Mouse (Mus musculus) embryonic facial prominence, embryonic 11.5 days (tissue): ENCODE results near the gene Calhm3. TPM values are rescaled to one million over a fixed set of nuclear protein-coding genes. Genes with fewer than 3 reads are reported as not detected.

Experiments
- ATAC-seq: fragments of 200-750 bp; cut with Nextera tagmentation; replicated peaks from 2 replicates; pipeline ENCODE4 v1.8.0; 2017; ENCODE audit warnings: low read depth; ENCODE audit not compliant: insufficient number of reproducible peaks, low FRiP score, low TSS enrichment
- DNase-seq: peaks from one replicate; pipeline ENCODE4 v3.0.0-alpha.2; 2015; ENCODE audit warnings: low spot score
- H3K27ac ChIP-seq: fragments of 300-500 bp; sonication (generic); replicated peaks from 2 replicates; pipeline ENCODE4 v1.5.1; 2014; ENCODE audit warnings: mild to moderate bottlenecking, low read depth, low read length, control low read depth
- H3K27me3 ChIP-seq: fragments of 300-500 bp; sonication (generic); 2 replicates; pipeline ENCODE4 v1.6.1; 2014; ENCODE audit warnings: mild to moderate bottlenecking, low read length, moderate library complexity, mixed read lengths; ENCODE audit not compliant: control insufficient read depth, insufficient read depth
- H3K36me3 ChIP-seq: fragments of 300-500 bp; sonication (generic); replicated peaks from 2 replicates; pipeline ENCODE4 v1.6.1; 2014; ENCODE audit warnings: low read depth, mild to moderate bottlenecking, low read length, moderate library complexity, mixed read lengths; ENCODE audit not compliant: control insufficient read depth, insufficient read depth
- H3K4me1 ChIP-seq: fragments of 300-500 bp; sonication (generic); 2 replicates; pipeline ENCODE4 v1.6.1; 2014; ENCODE audit warnings: low read length, mixed read lengths; ENCODE audit not compliant: control insufficient read depth, insufficient read depth
- H3K4me2 ChIP-seq: fragments of 300-500 bp; sonication (generic); 2 replicates; pipeline ENCODE4 v1.6.1; 2014; ENCODE audit warnings: low read depth, mild to moderate bottlenecking, control low read depth, low read length, moderate library complexity
- H3K4me3 ChIP-seq: fragments of 300-500 bp; sonication (generic); 2 replicates; pipeline ENCODE4 v1.5.1; 2014; ENCODE audit warnings: low read depth, low read length, control low read depth
- H3K9ac ChIP-seq: fragments of 300-500 bp; sonication (generic); replicated peaks from 2 replicates; pipeline ENCODE4 v1.6.1; 2014; ENCODE audit warnings: mild to moderate bottlenecking, control low read depth, low read length
- H3K9me3 ChIP-seq: fragments of 300-500 bp; sonication (generic); replicated peaks from 2 replicates; pipeline ENCODE4 v1.6.1; 2016; ENCODE audit warnings: mild to moderate bottlenecking, low read length, inconsistent platforms, mixed read lengths; ENCODE audit not compliant: control insufficient read depth
- WGBS: fragments of 180-500 bp; shearing (Covaris S2); extraction: QIAGEN DNeasy Blood & Tissue Kit; methylation state at CpG from one replicate; pipeline ENCODE4 v1.1.7; 2014; 5-methylcytosine and 5-hydroxymethylcytosine counted together
- polyA plus RNA-seq: library from polyadenylated mRNA; unstranded; fragments of >200 nt; fragmentation: Nextera tagmentation; extraction: Ambion mirVana; gene quantifications from 2 replicates; pipeline ENCODE4 v1.2.1, GENCODE M21; 2014

Calhm3 gene
- polyA plus RNA-seq, 1 experiment from 2014 or later: not detected

DNA sequence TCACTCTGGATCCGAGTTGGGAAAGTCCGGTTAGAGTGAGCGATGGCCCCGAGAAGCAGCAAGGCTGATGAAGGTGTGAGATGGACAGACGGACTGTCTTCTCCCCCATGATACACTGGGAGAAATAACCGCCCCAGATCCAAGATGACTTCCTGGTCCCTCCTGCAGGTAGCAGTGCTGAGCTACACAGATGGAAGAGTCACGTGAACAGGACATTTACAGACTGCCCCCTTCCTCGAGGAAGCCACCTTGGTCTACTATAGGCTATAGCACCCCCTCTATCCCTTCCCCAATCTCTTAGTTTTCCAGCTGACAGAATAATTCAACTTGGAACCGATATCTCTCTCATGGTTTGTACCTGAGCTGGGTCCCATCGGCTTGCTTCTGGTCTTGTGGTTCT lies 20.4 kb upstream of the Calhm3 start:
- no peak for ATAC-seq

DNA sequence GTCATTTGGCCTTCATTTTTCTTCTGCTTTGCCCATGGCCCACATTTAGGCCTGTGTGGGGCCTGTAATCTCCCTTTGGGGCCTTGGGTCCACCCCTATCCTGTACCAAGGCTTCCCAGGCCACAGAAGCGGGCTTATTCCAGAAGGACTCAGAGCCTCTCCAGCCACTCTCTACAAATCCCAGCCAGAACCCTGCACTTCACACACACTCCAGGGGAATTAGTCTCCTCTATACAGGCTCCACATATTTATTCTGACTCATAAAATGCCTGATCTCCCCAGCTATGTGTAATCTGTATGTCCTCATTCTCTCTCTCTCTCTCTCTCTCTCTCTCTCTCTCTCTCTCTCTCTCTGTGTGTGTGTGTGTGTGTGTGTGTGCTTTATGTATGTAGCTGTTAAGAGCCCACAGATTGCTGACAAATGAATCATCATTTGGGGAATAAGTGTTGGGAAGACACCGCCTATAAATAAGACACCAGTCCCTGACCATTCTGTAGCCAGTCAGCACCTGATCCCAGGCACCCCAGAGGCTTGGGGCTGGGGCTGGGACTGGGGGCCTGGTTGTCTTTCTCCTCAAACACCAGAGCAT lies 19.4 kb upstream of the Calhm3 start:
- ATAC-seq: no peak
- no peak overlapping the region for H3K4me2 ChIP-seq
- no peak overlapping the region for H3K27ac ChIP-seq
- 83% methylated on average over 2 of the region's 2 CpGs for WGBS
- DNase-seq: no peak
- H3K9ac ChIP-seq: no peak overlapping the region
- no peak overlapping the region for H3K4me3 ChIP-seq
- peaks cover 26% of the 10 kb centered on the region for H3K27me3 ChIP-seq
- no peaks in the 10 kb centered on the region for H3K36me3 ChIP-seq
- H3K9me3 ChIP-seq: no peaks in the 10 kb centered on the region
- H3K4me1 ChIP-seq: peaks cover 5% of the 10 kb centered on the region; the same call in 1 of the 2 replicates

More for the DNA sequence above, 20.4 kb upstream of the Calhm3 start:
- Histone ChIP-seq H3K4me1 (peaks cover 5% of the 10 kb centered on the region; the same call in 1 of the 2 replicates), H3K27ac (no peak overlapping the region), H3K4me3 (no peak overlapping the region; the same call in 1 of the 2 replicates), H3K9ac (no peak overlapping the region), H3K4me2 (peak overlapping the region; percentile 100), H3K27me3 (peaks cover 26% of the 10 kb centered on the region), H3K36me3 (no peaks in the 10 kb centered on the region), H3K9me3 (no peaks in the 10 kb centered on the region)
- WGBS: 21% methylated on average over 10 of the region's 10 CpGs
- DNase-seq: peak; percentile 61

DNA sequence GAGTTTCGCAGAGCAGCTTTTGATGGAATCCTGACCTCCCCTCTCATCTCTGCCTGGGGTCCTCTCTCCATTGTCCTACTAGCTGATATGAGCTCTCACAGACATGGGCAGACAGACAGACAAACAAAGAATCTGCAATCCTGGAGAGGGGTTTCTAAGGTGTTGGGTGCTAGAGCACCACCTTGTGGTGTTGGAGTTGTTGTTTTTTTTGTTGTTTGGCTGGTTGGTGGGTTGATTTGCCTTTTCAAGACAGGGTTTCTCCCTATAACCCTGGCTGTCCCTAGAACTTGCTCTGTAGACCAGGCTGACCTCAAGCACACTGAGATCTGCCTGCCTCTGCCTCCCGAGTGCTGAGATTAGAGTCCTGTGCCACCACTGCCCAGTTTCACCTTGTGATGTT lies 17.9 kb upstream of the Calhm3 start:
- 74% methylated on average over 2 of the region's 2 CpGs for WGBS
- Histone ChIP-seq H3K36me3 (no peaks in the 10 kb centered on the region), H3K27ac (no peak overlapping the region), H3K4me1 (peaks cover 5% of the 10 kb centered on the region; the same call in 1 of the 2 replicates), H3K4me2 (no peak overlapping the region), H3K27me3 (peaks cover 23% of the 10 kb centered on the region), H3K4me3 (no peak overlapping the region), H3K9me3 (no peaks in the 10 kb centered on the region), H3K9ac (no peak overlapping the region)
- DNase-seq (no peak), ATAC-seq (no peak)

DNA sequence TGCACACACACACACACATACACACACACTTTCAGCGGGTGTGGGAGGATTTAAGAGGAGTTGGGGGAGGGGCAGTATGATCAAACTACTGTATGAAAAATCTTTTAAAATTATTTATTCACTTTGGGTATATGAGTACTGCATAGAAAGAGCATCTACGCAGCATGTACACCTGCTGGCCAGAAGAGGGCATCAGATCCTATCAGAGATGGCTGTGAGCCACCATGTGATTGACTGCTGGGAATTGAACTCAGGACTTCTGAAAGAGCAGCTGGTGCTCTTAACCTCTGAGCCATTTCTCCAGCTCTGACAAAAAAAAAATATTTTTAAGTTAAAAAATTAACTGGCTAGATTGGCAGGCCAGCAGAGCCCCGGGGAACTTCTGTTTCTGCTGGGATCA lies 17.0 kb upstream of the Calhm3 start:
- no peak overlapping the region for H3K27ac ChIP-seq
- no peaks in the 10 kb centered on the region for H3K36me3 ChIP-seq
- 55% methylated on average over 3 of the region's 3 CpGs for WGBS
- no peak overlapping the region for H3K4me3 ChIP-seq
- H3K4me2 ChIP-seq: no peak overlapping the region
- DNase-seq (peak; percentile 47), ATAC-seq (no peak)
- H3K9me3 ChIP-seq: no peaks in the 10 kb centered on the region
- no peak overlapping the region for H3K9ac ChIP-seq
- H3K4me1 ChIP-seq: peaks cover 5% of the 10 kb centered on the region; the same call in 1 of the 2 replicates
- H3K27me3 ChIP-seq: peaks cover 13% of the 10 kb centered on the region

DNA sequence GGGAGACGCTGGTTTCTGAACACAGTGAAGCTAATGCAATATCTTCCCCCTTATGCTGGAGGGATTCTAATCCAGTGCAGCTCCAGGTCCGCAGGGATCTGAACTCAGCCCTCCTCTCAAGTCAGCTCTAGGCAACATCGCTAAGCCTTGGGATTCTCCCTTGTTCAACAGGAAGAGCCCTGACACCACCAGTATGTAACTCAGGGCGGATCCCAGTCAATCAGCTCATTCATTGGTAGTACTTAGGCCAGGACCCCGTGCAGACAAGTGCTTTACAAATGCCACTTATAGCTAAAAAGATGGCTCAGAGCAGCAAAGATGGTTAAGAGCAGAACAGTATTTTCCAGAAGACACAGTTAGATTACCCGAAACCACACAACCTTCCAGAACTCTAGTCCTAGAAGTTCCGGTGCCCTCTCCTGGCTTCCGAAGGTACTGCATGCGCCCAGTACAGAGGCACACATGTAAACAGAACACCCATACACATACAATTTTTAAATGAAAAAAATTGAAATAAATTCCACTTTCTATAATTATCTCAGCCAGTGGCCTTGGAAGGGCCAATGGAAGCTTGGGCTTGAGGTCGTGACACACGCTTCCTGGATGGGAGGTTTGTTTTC lies 11.3 kb upstream of the Calhm3 start:
- H3K4me1 ChIP-seq: no peaks in the 10 kb centered on the region
- H3K27ac ChIP-seq: no peak overlapping the region
- peak overlapping the region; percentile 36 for H3K4me2 ChIP-seq
- H3K9ac ChIP-seq: 0 out of 2 replicates have a peak overlapping the region, but pooled peaks have one; percentile 4
- DNase-seq (peak; percentile 92), ATAC-seq (0 out of 2 replicates have a peak, but pooled peaks have one; percentile 30)
- H3K27me3 ChIP-seq: no peaks in the 10 kb centered on the region
- H3K9me3 ChIP-seq: no peaks in the 10 kb centered on the region
- WGBS: 25% methylated on average over 11 of the region's 11 CpGs
- H3K36me3 ChIP-seq: no peaks in the 10 kb centered on the region
- no peak overlapping the region for H3K4me3 ChIP-seq

DNA sequence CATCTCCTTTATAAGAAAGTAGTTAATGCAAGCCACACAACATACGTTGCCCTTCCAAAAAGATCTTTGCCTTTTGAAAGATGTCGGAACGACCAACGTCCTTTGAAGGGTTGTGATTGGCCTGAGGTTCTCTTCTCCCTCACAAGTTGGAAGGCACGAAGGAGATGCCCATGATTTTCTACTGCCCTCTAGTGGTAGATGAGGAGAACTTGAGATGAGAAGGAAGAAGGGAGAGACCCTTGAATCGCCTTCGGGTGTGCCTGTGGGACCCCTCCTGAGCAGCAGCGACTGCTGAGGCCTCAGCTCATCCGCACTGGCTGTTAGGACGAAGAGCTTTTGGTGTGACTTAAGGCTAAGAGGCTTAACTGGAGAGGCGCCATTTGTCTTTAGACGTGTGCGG lies 10.7 kb upstream of the Calhm3 start:
- no peak overlapping the region for H3K27ac ChIP-seq
- ATAC-seq: peak; percentile 45; the same call in 1 of the 2 replicates

DNA sequence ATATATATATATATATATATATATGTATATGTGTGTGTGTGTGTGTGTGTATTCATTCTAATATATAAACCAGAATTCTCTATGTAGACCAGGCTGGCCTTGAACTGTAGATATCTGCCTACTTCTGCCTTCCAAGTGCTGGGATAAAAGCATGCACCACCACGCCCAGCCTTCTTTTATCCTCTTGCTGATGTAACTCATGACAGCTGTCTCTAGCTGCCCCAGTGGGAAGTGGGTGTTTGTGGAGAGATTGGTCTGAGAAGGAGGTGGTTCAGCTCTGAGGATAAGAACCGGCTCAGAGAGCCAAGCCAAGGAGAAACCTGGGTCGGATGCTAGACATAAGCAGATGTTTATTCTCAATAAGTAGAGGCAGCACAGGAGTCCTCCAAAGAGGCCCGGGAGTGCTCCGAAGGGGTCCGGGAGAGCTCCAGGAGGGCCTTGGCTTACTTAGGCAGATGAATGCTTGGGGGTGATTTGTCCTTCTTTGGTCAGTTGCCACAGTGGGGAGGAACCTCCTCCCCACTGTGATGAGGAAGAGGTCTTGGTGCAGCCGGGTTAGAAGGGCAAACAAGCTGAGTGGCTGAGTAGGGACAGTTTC lies 10.2 kb upstream of the Calhm3 start:
- Histone ChIP-seq H3K4me3 (no peak overlapping the region), H3K36me3 (no peaks in the 10 kb centered on the region), H3K27me3 (no peaks in the 10 kb centered on the region), H3K27ac (no peak overlapping the region), H3K4me2 (no peak overlapping the region; the same call in 1 of the 2 replicates), H3K9me3 (no peaks in the 10 kb centered on the region), H3K4me1 (no peaks in the 10 kb centered on the region), H3K9ac (no peak overlapping the region)
- ATAC-seq (no peak), DNase-seq (no peak)
- whole genome bisulfite sequencing: 52% methylated on average over 7 of the region's 7 CpGs

More for the DNA sequence above, 10.7 kb upstream of the Calhm3 start:
- Histone ChIP-seq H3K9ac (0 out of 2 replicates have a peak overlapping the region, but pooled peaks have one; percentile 4), H3K9me3 (no peaks in the 10 kb centered on the region), H3K27me3 (no peaks in the 10 kb centered on the region), H3K4me3 (no peak overlapping the region), H3K4me2 (peak overlapping the region; percentile 36), H3K36me3 (no peaks in the 10 kb centered on the region), H3K4me1 (no peaks in the 10 kb centered on the region)
- 8% methylated on average over 13 of the region's 13 CpGs for WGBS
- DNase-seq: peak; percentile 85

DNA sequence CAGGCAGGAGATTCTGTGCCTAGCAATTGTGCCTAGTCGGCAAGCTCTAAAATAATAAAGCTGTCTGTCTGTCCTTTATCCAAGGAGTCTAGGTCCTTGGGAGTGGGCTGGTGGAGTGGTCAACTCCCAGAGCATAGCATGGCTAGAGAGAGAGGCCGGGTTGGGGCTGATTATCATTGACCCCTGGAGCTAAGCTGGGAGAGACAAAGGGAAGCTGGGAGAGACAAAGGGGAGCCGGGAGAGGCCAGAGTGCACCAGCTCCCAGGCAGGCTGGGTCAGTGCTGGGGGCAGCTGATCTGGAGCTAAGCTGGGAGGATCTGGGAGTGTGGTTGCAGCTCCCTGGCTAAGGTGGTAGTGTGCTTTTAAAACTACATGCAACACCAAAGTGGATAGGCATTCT lies 9.2 kb upstream of the Calhm3 start:
- Histone ChIP-seq H3K27me3 (no peaks in the 10 kb centered on the region), H3K27ac (no peak overlapping the region), H3K9ac (no peak overlapping the region), H3K36me3 (no peaks in the 10 kb centered on the region), H3K4me3 (no peak overlapping the region), H3K4me2 (no peak overlapping the region), H3K9me3 (no peaks in the 10 kb centered on the region), H3K4me1 (no peaks in the 10 kb centered on the region)
- ATAC-seq: no peak
- no peak for DNase-seq
- 33% methylated on average over 3 of the region's 3 CpGs for WGBS
